Mouse (Mus musculus) neural tube, embryonic 11.5 days (tissue): ENCODE results near the gene Tmem50a. TPM values are rescaled to one million over a fixed set of nuclear protein-coding genes. Genes with fewer than 3 reads are reported as not detected.

ENCODE experiments used
- ATAC-seq: fragments of 200-750 bp; cut with Nextera tagmentation; 2 replicates; pipeline ENCODE4 v1.8.0; 2017; ENCODE audit warnings: moderate number of reproducible peaks, mild to moderate bottlenecking, moderate TSS enrichment, moderate library complexity; ENCODE audit not compliant: insufficient read depth, low FRiP score, low TSS enrichment
- DNase-seq: peaks from one replicate; pipeline ENCODE4 v3.0.0-alpha.2; 2015; ENCODE audit warnings: low spot score
- H3K27ac ChIP-seq: fragments of 300-500 bp; sonication (generic); 2 replicates; pipeline ENCODE4 v1.5.1; 2014; ENCODE audit warnings: low read depth, mild to moderate bottlenecking, low read length
- H3K27me3 ChIP-seq: fragments of 300-500 bp; sonication (generic); 2 replicates; pipeline ENCODE4 v1.6.1; 2014; ENCODE audit warnings: mild to moderate bottlenecking, low read length, mixed read lengths; ENCODE audit not compliant: control insufficient read depth, insufficient read depth
- H3K36me3 ChIP-seq: fragments of 300-500 bp; sonication (generic); 2 replicates; pipeline ENCODE4 v1.6.1; 2014; ENCODE audit warnings: mild to moderate bottlenecking, low read length, moderate library complexity, mixed read lengths; ENCODE audit not compliant: control insufficient read depth, insufficient read depth
- H3K4me1 ChIP-seq: fragments of 300-500 bp; sonication (generic); 2 replicates; pipeline ENCODE4 v1.6.1; 2014; ENCODE audit warnings: low read length, mixed read lengths; ENCODE audit not compliant: control insufficient read depth, insufficient read depth
- H3K4me2 ChIP-seq: fragments of 300-500 bp; sonication (generic); 2 replicates; pipeline ENCODE4 v1.6.1; 2014; ENCODE audit warnings: low read depth, mild to moderate bottlenecking, moderate library complexity
- H3K4me3 ChIP-seq: fragments of 300-500 bp; sonication (generic); 2 replicates; pipeline ENCODE4 v1.5.1; 2014; ENCODE audit warnings: low read depth, low read length
- H3K9ac ChIP-seq: fragments of 300-500 bp; sonication (generic); 2 replicates; pipeline ENCODE4 v1.6.1; 2014; ENCODE audit warnings: mild to moderate bottlenecking, low read length
- H3K9me3 ChIP-seq: fragments of 300-500 bp; sonication (generic); 2 replicates; pipeline ENCODE4 v1.6.1; 2016; ENCODE audit warnings: low read length; ENCODE audit not compliant: control insufficient read depth
- WGBS: fragments of 180-500 bp; shearing (Covaris S2); extraction: QIAGEN DNeasy Blood & Tissue Kit; methylation state at CpG from one replicate; pipeline ENCODE4 v1.1.7; 2014; 5-methylcytosine and 5-hydroxymethylcytosine counted together
- polyA plus RNA-seq: library from polyadenylated mRNA; unstranded; fragments of >200 nt; fragmentation: Nextera tagmentation; extraction: Ambion mirVana; gene quantifications from 2 replicates; pipeline ENCODE4 v1.2.1, GENCODE M21; 2014

The Tmem50a gene
- polyA plus RNA-seq, 1 experiment from 2014 or later = 150 TPM

DNA sequence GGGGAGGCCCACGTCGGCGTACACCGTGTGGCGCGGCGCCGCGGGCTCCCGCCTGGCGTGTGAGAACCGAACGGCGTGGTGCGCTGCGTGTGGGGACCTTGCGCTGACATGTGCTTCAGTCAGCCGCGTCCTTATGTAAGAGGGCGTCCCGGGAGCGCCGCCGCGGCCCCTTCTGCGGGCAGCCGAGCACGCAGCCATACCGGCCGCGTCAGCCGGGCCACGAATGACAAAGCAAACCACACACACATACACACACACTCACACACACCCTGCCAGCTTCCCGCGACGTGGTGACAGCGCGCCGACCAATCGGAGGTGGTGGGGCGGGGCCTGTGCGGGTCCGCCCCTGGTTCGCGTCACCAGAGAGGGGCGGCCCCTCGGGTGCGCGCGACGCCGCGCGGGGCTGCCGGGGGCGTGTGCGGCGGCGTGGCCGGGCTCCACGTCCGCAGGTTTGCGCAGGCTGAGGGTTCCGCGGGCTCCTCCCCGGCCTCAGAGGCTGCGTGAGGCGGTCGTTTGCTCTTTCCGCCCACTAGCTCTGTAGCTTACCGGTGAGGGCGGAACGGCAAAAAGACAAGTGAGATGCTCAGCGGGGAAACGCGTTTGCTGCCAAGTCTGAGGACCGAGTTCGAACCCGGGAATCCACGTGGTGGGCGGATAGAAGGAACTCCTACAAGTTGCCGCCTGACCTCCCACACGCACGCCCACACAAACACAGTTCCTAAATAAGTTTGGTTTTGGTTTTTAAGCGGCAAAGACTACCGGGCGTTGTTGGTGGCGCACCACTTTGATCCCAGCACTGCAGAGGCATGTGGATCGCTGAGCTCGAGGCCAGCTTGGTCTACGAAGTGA, 61.0 kb downstream of the Tmem50a start:
- DNase-seq = peak; percentile 94
- peak overlapping the region; percentile 94 for H3K27ac ChIP-seq
- peak; percentile 95 for ATAC-seq
- peak overlapping the region; percentile 99 for H3K4me3 ChIP-seq
- peaks cover 12% of the 10 kb centered on the region for H3K4me1 ChIP-seq
- H3K36me3 ChIP-seq = no peaks in the 10 kb centered on the region
- whole genome bisulfite sequencing = 1% methylated on average over 91 of the region's 91 CpGs
- H3K4me2 ChIP-seq = peak overlapping the region; percentile 68
- H3K9ac ChIP-seq = peak overlapping the region; percentile 75
- no peaks in the 10 kb centered on the region for H3K9me3 ChIP-seq
- H3K27me3 ChIP-seq = 0 out of 2 replicates have a peak, but pooled peaks cover 4% of the 10 kb centered on the region

DNA sequence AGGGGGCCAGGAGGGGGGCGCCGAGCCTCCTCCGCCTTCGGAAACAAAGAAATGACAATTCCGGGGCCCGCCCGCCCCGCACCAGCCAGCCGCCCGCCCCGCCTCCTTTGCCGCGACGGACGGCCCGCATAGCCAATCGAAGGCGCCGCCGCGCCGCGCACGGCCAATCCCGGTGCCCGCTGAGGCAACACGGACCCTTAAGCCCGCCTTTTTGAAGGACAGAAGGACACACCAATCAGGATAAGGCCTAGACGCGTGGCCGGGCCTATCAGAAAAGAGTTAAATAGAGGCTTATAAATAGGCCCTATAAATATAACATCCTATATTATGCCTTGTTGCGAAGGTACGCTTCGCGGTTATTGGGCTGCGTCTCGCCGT, 61.6 kb downstream of the Tmem50a start, which contains the start of gene Maco1:
TSS of gene Maco1 (minus strand) at position 87 of the 378 bp plus-strand sequence.
- H3K27me3 ChIP-seq = 0 out of 2 replicates have a peak, but pooled peaks cover 4% of the 10 kb centered on the region
- H3K4me1 ChIP-seq = peaks cover 12% of the 10 kb centered on the region
- peak within 1 kb of the TSS; percentile 98 for H3K9ac ChIP-seq
- ATAC-seq = peak; percentile 97
- H3K9me3 ChIP-seq = no peaks in the 10 kb centered on the region
- peak within 1 kb of the TSS; percentile 75 for H3K4me2 ChIP-seq
- peak within 1 kb of the TSS; percentile 94 for H3K27ac ChIP-seq
- no peaks in the 10 kb centered on the region for H3K36me3 ChIP-seq
- WGBS = 1% methylated on average over 29 of the region's 38 CpGs
- peak within 1 kb of the TSS; percentile 99 for H3K4me3 ChIP-seq
- peak; percentile 98 for DNase-seq

DNA sequence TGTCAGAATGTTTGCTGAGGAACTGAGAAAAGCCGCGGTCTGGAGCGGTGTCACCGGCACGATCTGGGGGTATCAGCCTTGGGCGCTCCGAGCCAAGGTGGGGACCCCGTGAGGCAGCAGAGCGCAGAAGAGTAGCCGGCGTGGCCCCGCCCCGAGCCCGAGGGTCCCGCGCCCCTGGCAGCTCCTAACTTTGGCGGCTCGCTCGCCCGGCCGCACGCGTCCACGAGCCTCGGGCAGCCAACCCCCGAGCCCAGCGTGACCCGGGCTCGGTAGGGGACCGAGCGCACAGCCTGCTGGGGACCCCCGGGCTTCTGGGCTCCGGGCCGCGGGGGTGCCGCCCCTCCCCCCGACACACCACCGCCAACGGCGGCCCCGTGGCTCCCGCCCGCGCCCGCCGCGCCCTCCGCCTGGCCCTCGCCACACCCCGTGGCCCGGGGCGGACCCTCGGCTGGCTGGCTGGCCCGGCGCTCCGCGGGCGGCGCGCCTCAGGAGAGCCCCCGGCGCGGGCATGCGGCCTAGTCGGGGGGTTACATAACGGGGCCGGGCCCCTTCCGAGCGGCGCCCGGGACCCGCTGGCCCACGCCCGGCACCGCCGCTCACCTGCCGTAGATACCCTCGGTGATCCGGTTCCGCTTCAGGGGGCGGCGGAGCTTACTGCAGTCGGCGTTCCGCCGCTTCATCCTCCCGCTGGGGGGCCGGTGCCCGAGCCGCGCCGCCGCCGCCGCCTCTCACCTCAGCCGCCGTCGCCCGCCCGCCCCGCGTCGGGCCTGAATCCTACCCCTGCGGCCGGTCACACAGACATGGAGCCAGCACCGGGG, 62.2 kb downstream of the Tmem50a start:
- H3K36me3 ChIP-seq = no peaks in the 10 kb centered on the region

GRCm38 (mm10) chr4:134851876-134852275, 62.9 kb downstream of the Tmem50a start:
- 10% methylated on average over 14 of the region's 14 CpGs for WGBS
- Histone ChIP-seq H3K27ac (no peak overlapping the region), H3K27me3 (0 out of 2 replicates have a peak, but pooled peaks cover 4% of the 10 kb centered on the region), H3K9me3 (no peaks in the 10 kb centered on the region), H3K4me3 (peak overlapping the region; percentile 99), H3K9ac (peak overlapping the region; percentile 98), H3K4me2 (peak overlapping the region; percentile 75), H3K4me1 (peaks cover 12% of the 10 kb centered on the region), H3K36me3 (no peaks in the 10 kb centered on the region)
- ATAC-seq (no peak), DNase-seq (no peak)

More for the DNA sequence above, 62.2 kb downstream of the Tmem50a start:
- Histone ChIP-seq H3K4me2 (peak overlapping the region; percentile 75), H3K27me3 (0 out of 2 replicates have a peak, but pooled peaks cover 4% of the 10 kb centered on the region), H3K4me1 (peaks cover 12% of the 10 kb centered on the region), H3K27ac (peak overlapping the region; percentile 90), H3K9ac (peak overlapping the region; percentile 98), H3K9me3 (no peaks in the 10 kb centered on the region), H3K4me3 (peak overlapping the region; percentile 99)
- peak; percentile 58 for DNase-seq
- under 1% methylated on average over 54 of the region's 106 CpGs for WGBS
- ATAC-seq = peak; percentile 24; the same call in 1 of the 2 replicates

DNA sequence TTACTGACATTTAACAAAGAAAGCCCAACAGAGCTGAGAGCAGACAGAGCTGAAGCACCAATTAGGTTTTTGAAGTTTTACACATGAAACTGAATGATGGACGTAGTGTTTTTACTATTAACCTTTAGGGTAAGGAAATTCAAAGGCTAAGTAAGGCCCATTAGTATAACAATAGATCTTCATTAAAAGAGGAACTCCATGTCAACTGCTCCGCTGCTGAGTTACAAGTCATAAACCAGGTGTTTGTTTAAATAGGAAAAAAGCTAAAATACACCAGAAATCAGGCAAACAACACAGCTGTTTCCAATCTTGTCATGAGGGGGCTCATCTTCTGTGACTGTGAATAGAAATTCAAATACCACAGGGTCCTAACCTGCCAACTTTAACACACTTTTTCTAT, 63.6 kb downstream of the Tmem50a start:
- 0 out of 2 replicates have a peak, but pooled peaks cover 4% of the 10 kb centered on the region for H3K27me3 ChIP-seq
- H3K9ac ChIP-seq = no peak overlapping the region
- H3K9me3 ChIP-seq = no peaks in the 10 kb centered on the region
- peaks cover 12% of the 10 kb centered on the region for H3K4me1 ChIP-seq
- DNase-seq = no peak
- ATAC-seq = no peak
- WGBS = 28% methylated on average over 2 of the region's 2 CpGs
- H3K27ac ChIP-seq = no peak overlapping the region
- H3K4me3 ChIP-seq = peak overlapping the region; percentile 99; the same call in 1 of the 2 replicates
- H3K4me2 ChIP-seq = peak overlapping the region; percentile 75
- no peaks in the 10 kb centered on the region for H3K36me3 ChIP-seq

- no peak overlapping the region for H3K4me2 ChIP-seq
- ATAC-seq = no peak
- no peaks in the 10 kb centered on the region for H3K9me3 ChIP-seq
Observed at GRCm38 (mm10) chr4:134850551-134850950, 64.3 kb downstream of the Tmem50a start.

More at GRCm38 (mm10) chr4:134850551-134850950, 64.3 kb downstream of the Tmem50a start:
- 0 out of 2 replicates have a peak, but pooled peaks cover 4% of the 10 kb centered on the region for H3K27me3 ChIP-seq
- no peaks in the 10 kb centered on the region for H3K36me3 ChIP-seq
- DNase-seq = no peak
- no peak overlapping the region for H3K27ac ChIP-seq
- H3K4me1 ChIP-seq = peaks cover 12% of the 10 kb centered on the region
- no peak overlapping the region for H3K4me3 ChIP-seq
- 82% methylated on average over 4 of the region's 4 CpGs for WGBS
- H3K9ac ChIP-seq = no peak overlapping the region

Other genes starting within 250 kb of the Tmem50a start
- 4.8 and 5.2 TPM in 2 replicates for gene Man1c1, start 210.7 kb downstream of the Tmem50a start, polyA plus RNA-seq
- 7.4 and 9.1 TPM in 2 replicates for gene Ldlrap1, start 147.0 kb downstream of the Tmem50a start, polyA plus RNA-seq
- 47.2 and 49.3 TPM in 2 replicates for gene Maco1, start 61.7 kb downstream of the Tmem50a start, polyA plus RNA-seq
- 13.8 and 15.7 TPM in 2 replicates for gene Rhd, start 50.5 kb downstream of the Tmem50a start, polyA plus RNA-seq
- 340 and 349 TPM in 2 replicates for gene Rsrp1, start 8.6 kb upstream of the Tmem50a start, polyA plus RNA-seq
- gene Syf2, start 15.9 kb upstream of the Tmem50a start, polyA plus RNA-seq = 64.1 and 73.0 TPM in 2 replicates
- 2.2 and 3.0 TPM in 2 replicates for gene Runx3, start 205.6 kb upstream of the Tmem50a start, polyA plus RNA-seq